Mouse (Mus musculus) hindbrain, postnatal 0 days (tissue): ENCODE measurements around the gene Mcur1. TPM values are rescaled to one million over a fixed set of nuclear protein-coding genes. Genes with fewer than 3 reads are reported as not detected.
A peak's percentile ranks its signal among the peaks of the same experiment; 100 is the strongest.

Experiments used
- ATAC-seq: fragments of 200-750 bp; cut with Nextera tagmentation; 2 replicates; pipeline ENCODE4 v1.8.0; 2017; ENCODE audit warnings: mild to moderate bottlenecking, moderate TSS enrichment, moderate library complexity
- DNase-seq: peaks from one replicate; pipeline ENCODE4 v3.0.0-alpha.2; 2015; ENCODE audit warnings: low spot score
- H3K27ac ChIP-seq: fragments of 300-500 bp; sonication (generic); 2 replicates; pipeline ENCODE4 v1.5.1; 2014; ENCODE audit warnings: mild to moderate bottlenecking
- H3K27me3 ChIP-seq: fragments of 300-500 bp; sonication (generic); 2 replicates; pipeline ENCODE4 v1.6.1; 2014; ENCODE audit warnings: low read length, mixed read lengths; ENCODE audit not compliant: insufficient read depth
- H3K36me3 ChIP-seq: fragments of 300-500 bp; sonication (generic); 2 replicates; pipeline ENCODE4 v1.6.1; 2014; ENCODE audit warnings: low read length, mixed read lengths; ENCODE audit not compliant: insufficient read depth
- H3K4me1 ChIP-seq: fragments of 300-500 bp; sonication (generic); 2 replicates; pipeline ENCODE4 v1.6.1; 2014; ENCODE audit warnings: antibody characterized with exemption, low read length, mixed read lengths; ENCODE audit not compliant: insufficient read depth
- H3K4me2 ChIP-seq: fragments of 300-500 bp; sonication (generic); 2 replicates; pipeline ENCODE4 v1.6.1; 2014; ENCODE audit warnings: low read depth, mild to moderate bottlenecking, low read length, moderate library complexity, mixed read lengths
- H3K4me3 ChIP-seq: fragments of 300-500 bp; sonication (generic); 2 replicates; pipeline ENCODE4 v1.5.1; 2014; ENCODE audit warnings: low read length
- H3K9ac ChIP-seq: fragments of 300-500 bp; sonication (generic); replicated peaks from 2 replicates; pipeline ENCODE4 v1.6.1; 2014; ENCODE audit warnings: mild to moderate bottlenecking, low read length, moderate library complexity, mixed read lengths
- H3K9me3 ChIP-seq: fragments of 300-500 bp; sonication (generic); 2 replicates; pipeline ENCODE4 v1.6.1; 2016; ENCODE audit warnings: low read length, mixed read lengths
- CTCF ChIP-seq: IDR thresholded peaks from 2 replicates; pipeline ENCODE4 v1.5.1; 2016; ENCODE audit warnings: antibody characterized with exemption, control low read depth, low read depth
- WGBS: fragments of 180-500 bp; shearing (Covaris S2); extraction: QIAGEN DNeasy Blood & Tissue Kit; methylation state at CpG from one replicate; pipeline ENCODE4 v1.1.7; 2014; 5-methylcytosine and 5-hydroxymethylcytosine counted together
- polyA plus RNA-seq: library from polyadenylated mRNA; unstranded; fragments of >200 nt; fragmentation: Nextera tagmentation; extraction: Ambion mirVana; gene quantifications from 2 replicates; pipeline ENCODE4 v1.2.1, GENCODE M21; 2015
- total RNA-seq: library from RNA; depleted of rRNA; stranded (reverse); fragments of >200 nt; gene quantifications from 2 replicates; pipeline ENCODE4 v1.2.3, GENCODE M21; 2014; rRNA removed

Mcur1 gene
- total and polyA plus RNA-seq, 2 experiments from 2014 or later = 8.0 to 12.4 TPM

DNA sequence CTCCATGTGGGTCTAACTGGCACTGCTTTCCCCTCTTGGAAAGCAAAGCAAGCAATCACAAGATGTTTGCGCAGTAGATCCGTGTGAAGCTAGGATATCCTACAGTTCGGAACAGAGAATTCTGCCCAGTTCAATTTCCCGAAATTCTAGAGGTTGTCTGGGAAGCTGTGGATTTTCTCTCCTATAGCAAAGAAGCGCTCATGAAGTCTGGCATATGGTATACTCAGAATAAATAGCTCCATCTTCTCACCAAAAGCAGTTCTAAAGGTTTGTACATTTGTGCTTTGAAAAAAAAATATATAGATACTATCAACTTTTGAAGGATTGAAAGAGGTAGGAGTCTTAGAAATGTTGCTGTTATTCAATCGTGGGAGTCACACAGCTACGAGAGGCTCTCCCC lies 64.3 kb downstream of the Mcur1 start:
- Histone ChIP-seq H3K27me3 (no peaks in the 10 kb centered on the region), H3K27ac (no peak overlapping the region), H3K4me2 (no peak overlapping the region), H3K9me3 (no peaks in the 10 kb centered on the region), H3K9ac (no peak overlapping the region), H3K4me3 (no peak overlapping the region), H3K4me1 (no peaks in the 10 kb centered on the region), H3K36me3 (no peaks in the 10 kb centered on the region)
- TF ChIP-seq CTCF = no peak
- 95% methylated on average over 7 of the region's 7 CpGs for WGBS
- no peak for DNase-seq
- no peak for ATAC-seq

DNA sequence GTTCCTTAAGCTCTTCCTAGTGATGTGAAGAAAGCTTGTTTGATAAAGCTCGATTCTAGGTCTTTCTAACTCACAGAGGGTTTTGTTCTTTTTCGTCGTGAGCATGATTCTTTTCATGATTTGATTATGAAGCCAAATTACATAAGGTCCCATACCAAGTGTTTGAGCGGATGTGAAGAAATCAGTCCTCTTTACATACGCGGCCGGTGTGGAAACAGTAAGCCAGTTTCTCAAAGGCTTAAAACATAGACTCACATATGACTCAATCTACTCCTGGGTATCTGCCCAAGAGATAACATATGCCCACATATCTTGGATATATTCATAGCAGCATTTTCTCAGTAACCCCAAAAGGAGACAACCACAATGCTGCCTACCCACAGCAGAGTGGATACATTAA lies 66.3 kb downstream of the Mcur1 start:
- Histone ChIP-seq H3K36me3 (no peaks in the 10 kb centered on the region), H3K4me1 (no peaks in the 10 kb centered on the region), H3K4me2 (no peak overlapping the region), H3K9me3 (no peaks in the 10 kb centered on the region), H3K4me3 (no peak overlapping the region), H3K27me3 (no peaks in the 10 kb centered on the region), H3K9ac (no peak overlapping the region), H3K27ac (no peak overlapping the region)
- 92% methylated on average over 7 of the region's 7 CpGs for WGBS
- no peak for DNase-seq
- TF ChIP-seq CTCF = no peak
- ATAC-seq = no peak

DNA sequence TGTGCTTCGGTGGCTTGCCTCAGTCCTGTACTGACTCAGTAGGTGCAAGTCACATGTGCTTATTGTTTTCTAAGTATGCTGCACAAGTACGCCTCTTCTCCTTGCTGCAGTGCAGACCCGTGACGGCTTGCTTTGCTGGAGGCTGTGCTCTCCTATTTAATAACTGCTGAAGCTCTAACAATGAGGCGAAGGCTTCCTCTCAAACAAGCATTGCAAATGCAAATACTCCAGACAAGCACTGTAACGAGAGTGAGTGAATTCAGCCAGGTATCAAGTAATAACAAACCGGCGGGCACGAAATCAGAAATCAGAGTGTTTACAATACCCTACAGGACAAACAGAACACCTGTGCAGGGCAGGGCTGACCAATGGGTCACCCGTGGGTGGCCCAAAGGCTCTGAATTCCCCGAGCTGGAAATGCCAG lies 66.9 kb downstream of the Mcur1 start:
- ATAC-seq (peak; percentile 58; the same call in 1 of the 2 replicates), DNase-seq (peak; percentile 49)
- H3K4me3 ChIP-seq = no peak overlapping the region

More for the DNA sequence above, 66.9 kb downstream of the Mcur1 start:
- Histone ChIP-seq H3K9me3 (no peaks in the 10 kb centered on the region), H3K9ac (no peak overlapping the region), H3K36me3 (no peaks in the 10 kb centered on the region), H3K27me3 (no peaks in the 10 kb centered on the region), H3K4me2 (no peak overlapping the region), H3K4me1 (no peaks in the 10 kb centered on the region), H3K27ac (no peak overlapping the region)
- no peak for TF ChIP-seq CTCF
- 51% methylated on average over 11 of the region's 11 CpGs for WGBS

Other genes starting within 250 kb of the Mcur1 start
- 15.7 and 25.2 TPM in 2 replicates for gene Sirt5, start 194.7 kb downstream of the Mcur1 start, total RNA-seq
- gene Sirt5, start 194.7 kb downstream of the Mcur1 start, polyA plus RNA-seq = 22.9 and 23.7 TPM in 2 replicates
- 17.9 and 34.6 TPM in 2 replicates for gene Nol7, start 161.8 kb downstream of the Mcur1 start, total RNA-seq
- gene Nol7, start 161.8 kb downstream of the Mcur1 start, polyA plus RNA-seq = 183 and 197 TPM in 2 replicates
- gene Ranbp9, start 78.9 kb downstream of the Mcur1 start, total RNA-seq = 52.7 and 67.1 TPM in 2 replicates
- 9.6 and 11.0 TPM in 2 replicates for gene Ranbp9, start 78.9 kb downstream of the Mcur1 start, polyA plus RNA-seq
- gene Rnf182, start 55.5 kb upstream of the Mcur1 start, total RNA-seq = 7.5 and 10.0 TPM in 2 replicates
- gene Rnf182, start 55.5 kb upstream of the Mcur1 start, polyA plus RNA-seq = 20.7 and 26.2 TPM in 2 replicates
- 43.7 and 45.4 TPM in 2 replicates for gene Cd83, start 224.6 kb upstream of the Mcur1 start, total RNA-seq
- 38.5 and 38.6 TPM in 2 replicates for gene Cd83, start 224.6 kb upstream of the Mcur1 start, polyA plus RNA-seq